Mouse (Mus musculus) gastrocnemius, postnatal 25 days (tissue): ENCODE data around the gene Eif1. TPM values are rescaled to one million over a fixed set of nuclear protein-coding genes. Genes with fewer than 3 reads are reported as not detected.
"Not testable (repeated sequence)": the region's sequence is repeated elsewhere in the genome, so short reads cannot be mapped to it uniquely, and the experiment has no call there.

Source experiments
- DNase-seq: peaks from one replicate; pipeline ENCODE4 v3.0.0; 2022
- total RNA-seq, 2 experiments: library from RNA; stranded (reverse); gene quantifications; 1 replicate in 1 of 2; 2 replicates in 1 of 2; pipeline ENCODE4 v1.2.3; 2021

Gene Eif1
- total RNA-seq, 2 experiments from 2014 or later = 1,016 to 1,083 TPM

DNA sequence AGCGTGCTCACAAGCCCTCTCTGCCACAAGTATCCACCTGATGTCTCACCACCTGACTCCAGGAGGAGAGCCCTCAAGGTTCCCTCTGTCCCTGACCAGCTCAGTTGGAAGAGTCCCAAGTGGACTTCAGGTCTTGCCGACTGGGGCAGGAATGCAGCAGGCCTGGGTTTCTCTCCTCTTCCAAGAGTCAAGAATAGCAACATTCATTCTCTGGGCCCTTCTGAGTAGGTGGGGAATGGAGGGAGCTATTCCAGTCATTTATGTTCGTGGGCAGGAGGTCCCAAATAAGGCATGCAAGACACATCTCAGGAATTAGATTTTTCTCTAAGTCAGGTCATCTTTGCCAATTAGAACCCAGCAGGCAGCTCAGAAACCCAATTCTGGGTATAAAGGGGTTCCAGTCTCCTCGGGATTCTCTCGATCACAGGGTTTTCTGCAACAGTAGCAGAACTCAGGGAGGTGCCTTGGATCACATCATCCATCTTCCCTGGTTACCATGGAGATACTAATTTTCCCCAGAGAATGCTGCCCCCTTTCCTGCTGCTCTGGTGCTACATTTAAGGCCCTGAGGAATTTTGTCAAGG is 7.5 kb upstream of the Eif1 start:
- no peak for DNase-seq

DNA sequence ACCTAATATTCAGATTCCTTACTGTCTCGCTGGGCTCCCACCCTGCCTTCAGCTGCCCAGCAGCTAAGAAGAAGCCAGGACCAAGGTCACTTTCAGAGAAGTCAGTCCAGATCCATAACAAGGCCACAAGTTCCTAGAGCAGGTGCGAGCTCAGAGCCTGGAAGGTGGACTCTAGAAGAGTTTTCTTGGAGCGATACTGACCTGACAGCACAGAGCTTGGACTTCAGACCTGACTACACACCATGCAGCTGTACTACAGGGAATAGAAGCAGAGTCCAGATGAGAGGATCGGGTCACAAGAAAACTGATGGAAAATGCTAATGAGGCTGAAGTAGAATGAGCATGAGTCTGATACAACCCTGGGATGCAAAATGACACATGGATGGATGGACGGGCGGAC is 6.3 kb upstream of the Eif1 start:
- DNase-seq = no peak

GRCm38 (mm10) chr11:100315439-100315838 is 4.2 kb upstream of the Eif1 start:
- no peak for DNase-seq

DNA sequence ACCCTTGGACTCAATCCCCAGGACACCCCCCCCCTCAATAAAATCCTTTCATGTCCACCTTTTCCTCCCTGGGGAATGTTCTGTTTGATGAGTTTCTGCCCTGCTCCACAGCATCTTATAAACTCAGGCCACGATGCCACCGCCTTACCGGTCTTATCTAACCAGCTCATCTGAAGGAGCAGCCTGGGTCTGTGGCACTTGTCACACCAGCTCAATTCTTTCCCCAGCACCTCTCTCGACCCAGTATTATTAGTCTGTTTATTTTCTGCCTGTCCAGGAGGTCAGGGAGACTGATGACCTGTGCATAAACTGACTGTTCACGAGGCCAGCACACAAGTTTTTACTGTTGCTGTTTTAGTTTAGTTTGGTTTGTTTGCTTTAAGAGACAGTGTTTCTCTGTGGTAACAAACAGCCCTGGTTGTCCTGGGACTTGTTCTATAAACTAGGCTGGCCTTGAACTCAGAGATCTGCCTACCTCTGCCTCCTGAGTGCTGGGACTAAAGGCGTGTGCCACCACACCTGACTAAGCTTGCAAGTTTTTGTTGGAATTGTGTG is 1.8 kb upstream of the Eif1 start:
- no peak for DNase-seq

DNA sequence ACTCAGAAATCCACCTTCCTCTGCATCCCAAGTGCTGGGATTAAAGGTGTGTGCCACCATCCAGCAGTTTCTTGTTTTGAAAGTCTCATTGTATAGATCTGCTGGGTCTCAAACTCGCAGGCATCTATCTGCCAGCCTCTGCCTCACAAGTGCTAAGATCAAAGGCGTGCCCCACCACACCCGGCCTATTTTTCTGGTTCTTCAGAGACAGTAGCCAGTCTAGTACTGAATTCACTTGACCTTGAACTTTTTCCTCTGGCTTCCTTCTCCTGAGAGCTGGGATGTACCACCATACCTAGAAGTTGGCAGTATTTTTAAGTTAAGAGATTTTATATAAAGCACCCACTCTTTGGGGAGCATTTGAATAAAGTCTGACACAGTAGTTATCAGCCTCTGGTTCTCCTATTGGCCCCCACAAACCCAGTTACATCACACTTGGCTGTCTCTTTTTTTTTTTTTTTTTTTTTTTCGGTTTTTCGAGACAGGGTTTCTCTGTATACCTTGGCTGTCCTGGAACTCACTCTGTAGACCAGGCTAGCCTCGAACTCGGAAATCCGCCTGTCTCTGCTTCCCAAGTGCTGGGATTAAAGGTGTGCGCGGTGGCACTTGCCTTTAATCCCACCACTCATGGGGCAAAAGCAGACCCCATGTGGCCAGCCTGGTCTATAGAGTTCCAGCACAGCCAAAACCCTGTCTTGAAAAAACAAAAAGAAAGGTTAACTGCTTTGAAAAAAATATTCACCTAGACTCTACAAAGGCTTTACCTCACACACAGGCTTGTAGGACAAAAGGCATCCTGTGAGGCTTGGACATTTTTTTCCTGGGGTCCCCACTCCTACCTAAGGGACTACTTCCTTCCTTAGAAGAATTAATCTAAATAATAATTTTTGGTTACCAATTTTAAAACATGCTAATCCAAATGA is 895 bp upstream of the Eif1 start:
- no peak for DNase-seq

DNA sequence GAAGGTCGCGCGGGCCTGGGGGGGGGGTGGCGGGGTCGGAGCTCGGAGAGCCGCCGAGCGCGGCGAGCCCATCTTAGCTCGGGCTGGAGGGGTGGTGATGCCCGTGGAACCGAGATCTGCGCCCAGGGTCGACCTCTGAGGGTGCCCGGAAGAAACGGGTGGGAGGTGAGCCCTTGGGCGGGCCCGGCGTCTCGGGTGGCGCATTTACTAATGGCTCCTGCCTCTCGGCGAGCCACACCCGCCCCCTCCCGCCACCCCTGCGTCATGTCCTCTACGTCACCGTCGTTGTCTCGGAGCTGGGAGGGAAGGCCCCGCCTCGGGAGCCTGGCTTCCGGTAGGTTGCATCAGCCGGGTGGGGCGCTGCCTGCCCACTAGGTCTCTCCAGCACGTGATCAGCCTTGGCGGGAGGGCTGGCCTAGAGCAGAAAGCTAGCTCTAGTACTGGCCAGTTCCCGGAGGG is 516 bp downstream of the Eif1 start:
- peak; percentile 98 for DNase-seq

GRCm38 (mm10) chr11:100320701-100321410 is 1.2 kb downstream of the Eif1 start:
- not testable (repeated sequence) for DNase-seq

- DNase-seq = not testable (repeated sequence)
These were observed 2.0 kb downstream of the Eif1 start for GRCm38 (mm10) chr11:100321479-100322305.

- DNase-seq = no peak
These were observed 3.0 kb downstream of the Eif1 start for GRCm38 (mm10) chr11:100322591-100323258.

GRCm38 (mm10) chr11:100323578-100323977 is 3.9 kb downstream of the Eif1 start:
- no peak for DNase-seq

GRCm38 (mm10) chr11:100325062-100325629 is 5.5 kb downstream of the Eif1 start:
- no peak for DNase-seq

DNA sequence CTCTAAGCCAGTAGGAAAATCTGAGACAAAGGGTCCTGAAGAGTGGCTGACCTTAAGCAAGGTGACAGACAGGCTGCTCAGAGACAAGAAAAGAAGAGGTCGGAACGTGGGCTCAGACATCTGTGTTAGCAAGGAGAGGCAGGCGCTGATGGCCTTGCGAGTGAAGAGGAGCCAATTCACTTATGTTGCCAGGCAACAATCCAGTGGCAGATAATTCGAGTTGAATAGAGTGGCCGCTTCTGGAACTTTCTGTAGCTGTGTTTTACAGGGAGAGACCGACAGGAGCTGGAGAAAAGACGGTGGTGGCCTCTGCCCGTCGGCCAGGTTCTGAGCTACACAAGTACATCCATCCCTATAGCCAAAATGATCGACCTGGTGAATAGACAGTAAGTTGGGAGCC is 7.6 kb downstream of the Eif1 start:
- no peak for DNase-seq

DNA sequence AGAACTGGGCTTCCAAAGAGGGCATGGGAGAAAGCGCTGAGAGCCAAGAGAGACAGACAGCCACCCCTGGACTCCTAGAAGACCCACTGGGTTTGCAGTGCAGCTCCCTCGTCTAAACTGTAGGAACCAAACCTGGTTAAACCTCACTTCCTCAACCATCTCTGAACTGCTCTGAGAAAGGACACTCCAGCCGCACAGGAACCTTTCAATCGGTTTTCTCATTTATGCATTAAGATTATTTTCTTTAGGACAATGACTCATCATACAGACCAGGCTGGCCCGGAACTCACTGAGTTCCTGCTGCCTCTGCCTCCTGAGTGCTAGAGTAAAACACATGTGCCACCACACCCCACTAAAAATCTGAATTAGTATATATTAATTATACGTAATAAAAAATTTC is 8.1 kb downstream of the Eif1 start:
- DNase-seq = no peak

- no peak for DNase-seq
These were observed 10.6 kb downstream of the Eif1 start for GRCm38 (mm10) chr11:100330235-100330634.

- not testable (repeated sequence) for DNase-seq
These were observed 11.2 kb downstream of the Eif1 start for GRCm38 (mm10) chr11:100330816-100331375.

DNA sequence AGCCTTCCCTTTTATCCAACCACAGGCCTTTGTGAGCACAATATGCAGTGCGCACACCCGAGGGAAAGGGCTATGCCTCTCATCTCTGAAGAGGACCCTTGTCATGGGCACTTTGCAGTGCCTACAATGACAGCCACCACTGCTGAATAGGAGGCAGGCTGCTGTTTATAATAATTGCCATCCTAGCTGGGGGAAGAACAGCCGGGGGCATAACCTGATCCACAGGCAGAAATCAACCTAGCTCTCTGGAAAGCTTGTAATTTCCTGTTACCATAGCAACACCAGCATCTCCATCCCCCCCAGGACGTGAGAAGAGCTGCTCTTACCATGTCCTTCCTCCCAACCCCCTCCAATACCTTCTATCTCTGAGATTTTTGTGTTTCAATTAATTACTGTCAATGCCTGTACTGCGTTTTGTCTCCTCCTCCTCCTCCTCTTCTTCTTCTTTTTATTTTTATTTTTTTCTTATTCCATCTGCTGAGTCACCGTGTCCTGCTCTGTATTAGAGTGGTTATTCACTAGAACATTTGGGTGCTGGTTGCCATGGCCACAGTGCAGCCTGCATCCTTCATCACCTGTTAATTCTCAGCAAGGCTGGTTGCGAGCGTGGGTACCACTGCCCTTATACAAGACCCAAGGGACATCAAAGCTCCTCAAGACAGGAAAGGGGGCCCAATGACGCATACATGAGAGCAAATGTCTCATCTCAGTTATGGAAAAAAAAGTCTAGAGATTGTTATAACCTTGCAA is 13.3 kb downstream of the Eif1 start:
- DNase-seq = no peak

DNA sequence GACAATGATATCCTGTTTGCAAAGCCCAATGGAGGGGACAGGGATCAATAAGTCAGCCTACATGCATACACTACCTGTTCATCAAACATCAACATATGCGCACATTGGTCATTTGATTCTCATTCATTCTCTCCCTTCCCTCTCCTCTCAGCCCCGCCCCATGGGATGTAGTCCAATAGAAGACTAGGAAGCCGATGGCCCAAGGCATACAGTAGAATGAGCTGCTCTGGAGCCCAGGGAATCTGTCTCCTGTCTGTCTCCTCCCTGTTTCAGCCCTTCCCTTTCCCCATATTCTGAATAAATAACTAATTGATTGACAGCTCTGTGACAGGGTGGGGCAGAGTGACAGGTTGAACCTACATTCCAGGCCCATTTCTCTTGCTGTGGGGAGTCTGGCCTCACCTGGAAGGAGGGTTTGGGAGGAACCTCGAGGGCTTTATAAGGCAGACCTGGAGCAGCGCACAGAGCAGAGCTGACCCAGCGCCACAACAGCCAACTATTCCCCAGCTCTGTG is 14.3 kb downstream of the Eif1 start, which contains the start of gene Gast:
Gast (plus strand) TSS at position 464 of the 514 bp plus-strand sequence.
- DNase-seq = no peak

DNA sequence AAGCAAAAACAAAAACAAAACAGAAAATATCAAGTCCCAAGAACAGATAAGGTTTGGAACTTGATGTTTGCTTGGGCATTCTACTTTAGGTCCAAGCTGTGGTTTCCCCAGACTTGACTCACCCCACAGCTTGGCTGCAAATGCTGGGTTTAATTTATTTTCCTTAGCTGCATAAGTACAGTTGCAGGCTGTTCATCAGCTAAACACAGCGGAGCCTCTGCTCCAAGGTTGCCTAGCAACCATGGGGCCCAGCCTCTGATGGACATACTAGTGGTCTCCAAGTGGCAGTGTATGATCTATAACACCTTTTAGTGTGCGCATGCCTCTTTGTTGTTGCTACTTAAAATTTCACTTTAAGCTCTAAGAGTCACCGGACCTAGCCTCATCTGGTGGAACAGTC is 16.0 kb downstream of the Eif1 start:
- no peak for DNase-seq

- DNase-seq = no peak
These were observed 24.6 kb downstream of the Eif1 start for GRCm38 (mm10) chr11:100344269-100344668.
